Mouse (Mus musculus) cerebellum, adult 2 months (tissue): ENCODE measurements around the gene Olig3. TPM values are rescaled to one million over a fixed set of nuclear protein-coding genes. Genes with fewer than 3 reads are reported as not detected.

Experiments used
- DNase-seq, 2 experiments: peaks; one replicate each; pipeline ENCODE4 v3.0.0; 2021
- H3K27ac ChIP-seq: fragments of 200-500 bp; 2 replicates; pipeline ENCODE4 v1.5.1; 2012; ENCODE audit warnings: low read length, control low read depth, inconsistent platforms; ENCODE audit not compliant: insufficient read depth
- H3K27me3 ChIP-seq: fragments of 200-500 bp; 2 replicates; pipeline ENCODE4 v1.6.1; 2012; ENCODE audit warnings: inconsistent platforms, mild to moderate bottlenecking, low read length, moderate library complexity; ENCODE audit not compliant: control insufficient read depth, insufficient read depth
- H3K4me1 ChIP-seq: fragments of 200-500 bp; 2 replicates; pipeline ENCODE4 v1.6.1; 2011; ENCODE audit warnings: low read length; ENCODE audit not compliant: control insufficient read depth, insufficient read depth
- H3K4me3 ChIP-seq: fragments of 200-500 bp; replicated peaks from 2 replicates; pipeline ENCODE3; 2011; ENCODE audit warnings: mild to moderate bottlenecking, low read depth, low read length, control low read depth; ENCODE audit not compliant: insufficient read depth
- CTCF ChIP-seq: fragments of 200-500 bp; IDR thresholded peaks from 2 replicates; pipeline ENCODE4 v1.5.1; 2011; ENCODE audit warnings: low read depth, mild to moderate bottlenecking, control low read depth, low read length, moderate library complexity, borderline replicate concordance; ENCODE audit not compliant: insufficient read depth
- POLR2A ChIP-seq: fragments of 200-500 bp; IDR thresholded peaks from 2 replicates; pipeline ENCODE4 v1.6.1; 2011; ENCODE audit warnings: low read length, control low read depth, borderline replicate concordance; ENCODE audit not compliant: insufficient read depth
- WGBS: fragments of 180-500 bp; shearing (Covaris S2); methylation state at CpG from one replicate; pipeline ENCODE4 v1.1.7; 2018; 5-methylcytosine and 5-hydroxymethylcytosine counted together
- polyA plus RNA-seq: library from polyadenylated mRNA; depleted of rRNA; stranded (reverse); fragments of >200 nt; gene quantifications from 2 replicates; pipeline ENCODE4 v1.2.3, GENCODE M21; 2012

The Olig3 gene
- polyA plus RNA-seq, 1 experiment: 0.28 TPM

- WGBS: 45% methylated on average over 18 of the region's 18 CpGs
Measured at GRCm38 (mm10) chr10:19338695-19339630, 17.4 kb upstream of the Olig3 start.

GRCm38 (mm10) chr10:19344039-19344438 lies 12.3 kb upstream of the Olig3 start:
- TF ChIP-seq CTCF: no peak
- TF ChIP-seq POLR2A: no peak
- Histone ChIP-seq H3K4me1 (no peaks in the 10 kb centered on the region), H3K27me3 (no peaks in the 10 kb centered on the region), H3K4me3 (no peak overlapping the region), H3K27ac (no peak overlapping the region)
- 93% methylated on average over 6 of the region's 6 CpGs for WGBS
- DNase-seq: no peak

More at GRCm38 (mm10) chr10:19338695-19339630, 17.4 kb upstream of the Olig3 start:
- Histone ChIP-seq H3K27me3 (no peaks in the 10 kb centered on the region), H3K4me1 (no peaks in the 10 kb centered on the region), H3K27ac (no peak overlapping the region), H3K4me3 (no peak overlapping the region)
- DNase-seq: no peak
- TF ChIP-seq CTCF: no peak
- no peak for TF ChIP-seq POLR2A

- no peak overlapping the region for H3K27ac ChIP-seq
- TF ChIP-seq POLR2A (no peak), CTCF (no peak)
- no peaks in the 10 kb centered on the region for H3K4me1 ChIP-seq
- 81% methylated on average over 3 of the region's 3 CpGs for WGBS
- no peaks in the 10 kb centered on the region; the same call in 1 of the 2 replicates for H3K27me3 ChIP-seq
- no peak overlapping the region for H3K4me3 ChIP-seq
- no peak for DNase-seq
Measured at GRCm38 (mm10) chr10:19349326-19349725, 7.0 kb upstream of the Olig3 start.

GRCm38 (mm10) chr10:19352006-19352877 lies 4.1 kb upstream of the Olig3 start:
- no peak overlapping the region for H3K4me3 ChIP-seq
- DNase-seq: no peak
- WGBS: 4% methylated on average over 24 of the region's 24 CpGs
- no peaks in the 10 kb centered on the region; the same call in 1 of the 2 replicates for H3K27me3 ChIP-seq
- no peaks in the 10 kb centered on the region for H3K4me1 ChIP-seq
- no peak overlapping the region for H3K27ac ChIP-seq
- TF ChIP-seq POLR2A (no peak), CTCF (no peak)

- H3K4me1 ChIP-seq: no peaks in the 10 kb centered on the region
- no peak for DNase-seq
- no peaks in the 10 kb centered on the region; the same call in 1 of the 2 replicates for H3K27me3 ChIP-seq
- WGBS: 6% methylated on average over 16 of the region's 16 CpGs
- H3K4me3 ChIP-seq: no peak overlapping the region
- no peak overlapping the region for H3K27ac ChIP-seq
- TF ChIP-seq CTCF: no peak
- no peak for TF ChIP-seq POLR2A
Measured at GRCm38 (mm10) chr10:19352878-19353301, 3.4 kb upstream of the Olig3 start.

GRCm38 (mm10) chr10:19353631-19354030 lies 2.7 kb upstream of the Olig3 start:
- DNase-seq: no peak
- 69% methylated on average over 5 of the region's 5 CpGs for WGBS
- Histone ChIP-seq H3K4me3 (no peak overlapping the region), H3K27me3 (peaks cover 1% of the 10 kb centered on the region; the same call in 1 of the 2 replicates), H3K4me1 (no peaks in the 10 kb centered on the region), H3K27ac (no peak overlapping the region)
- TF ChIP-seq CTCF: no peak
- TF ChIP-seq POLR2A: no peak

GRCm38 (mm10) chr10:19354146-19354545 lies 2.2 kb upstream of the Olig3 start:
- no peak overlapping the region for H3K4me3 ChIP-seq
- DNase-seq: no peak
- H3K4me1 ChIP-seq: no peaks in the 10 kb centered on the region
- 66% methylated on average over 6 of the region's 6 CpGs for WGBS
- H3K27me3 ChIP-seq: peaks cover 1% of the 10 kb centered on the region; the same call in 1 of the 2 replicates
- H3K27ac ChIP-seq: no peak overlapping the region
- no peak for TF ChIP-seq CTCF
- no peak for TF ChIP-seq POLR2A
